Mouse (Mus musculus) layer of hippocampus, adult 18-20 months (tissue): ENCODE results near the gene Gm17720. TPM values are rescaled to one million over a fixed set of nuclear protein-coding genes. Genes with fewer than 3 reads are reported as not detected.

Experiments
- DNase-seq, 2 experiments: peaks; one replicate each; pipeline ENCODE4 v3.0.0; 2022; ENCODE audit warnings: low spot score in 2 of 2
- long read RNA-seq: library from polyadenylated mRNA; stranded (forward); transcript quantifications from one replicate; pipeline ENCODE4 v2.0.0, GENCODE M21; 2021
- total RNA-seq, 2 experiments: library from RNA; stranded (reverse); gene quantifications; 2 replicates each; pipeline ENCODE4 v1.2.3; 2021

Gene Gm17720
- not detected for total RNA-seq
- long read RNA-seq, result 0 reads

DNA sequence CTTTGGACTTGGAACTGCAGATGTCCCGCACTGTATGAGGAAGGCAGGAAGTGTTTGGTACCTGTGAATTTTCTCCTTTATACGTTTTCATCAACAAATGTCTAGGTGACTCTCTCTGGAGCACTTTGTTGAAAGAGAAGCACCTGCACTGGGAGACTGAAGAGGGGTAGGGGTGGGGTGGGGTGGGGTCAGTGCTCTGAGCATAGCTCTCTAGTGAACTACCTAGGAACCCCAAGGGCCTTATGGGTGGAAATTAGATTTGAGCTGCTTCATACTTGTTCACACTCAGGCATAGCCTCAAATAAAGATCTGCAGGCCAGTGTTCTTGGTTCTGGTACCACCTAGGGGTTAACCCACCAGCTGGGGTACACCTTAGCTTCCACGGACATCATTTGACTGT, at the start of gene Gm17720:
Gm17720 (minus strand) TSS at position 101 of the 400 bp plus-strand sequence.
- no peak for DNase-seq

DNA sequence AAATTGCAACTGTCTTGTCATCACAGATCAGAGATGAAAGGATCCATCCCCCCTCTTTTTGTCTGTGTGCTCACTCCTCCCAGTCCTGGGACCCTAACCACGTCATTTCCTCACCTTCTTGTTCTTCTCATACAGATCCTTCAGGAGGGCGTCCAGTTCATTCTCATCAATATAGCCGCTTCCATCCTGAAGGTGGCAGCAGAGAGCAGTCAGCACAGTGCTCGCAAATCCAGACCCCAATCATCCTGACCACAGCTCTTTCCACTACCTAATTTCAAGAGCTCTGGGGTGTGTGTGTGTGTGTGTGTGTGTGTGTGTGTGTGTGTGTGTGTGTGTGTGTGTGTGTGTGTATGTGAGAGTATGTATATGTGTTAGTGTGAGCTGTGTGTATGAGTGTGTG, 43.0 kb upstream of the Gm17720 start:
- DNase-seq, result peak in 1 of 2 experiments; percentile 63

- DNase-seq, result no peak
Measured at GRCm38 (mm10) chr8:110140770-110141169, 38.2 kb upstream of the Gm17720 start.

- no peak for DNase-seq
Measured at GRCm38 (mm10) chr8:110140156-110140555, 37.6 kb upstream of the Gm17720 start.

DNA sequence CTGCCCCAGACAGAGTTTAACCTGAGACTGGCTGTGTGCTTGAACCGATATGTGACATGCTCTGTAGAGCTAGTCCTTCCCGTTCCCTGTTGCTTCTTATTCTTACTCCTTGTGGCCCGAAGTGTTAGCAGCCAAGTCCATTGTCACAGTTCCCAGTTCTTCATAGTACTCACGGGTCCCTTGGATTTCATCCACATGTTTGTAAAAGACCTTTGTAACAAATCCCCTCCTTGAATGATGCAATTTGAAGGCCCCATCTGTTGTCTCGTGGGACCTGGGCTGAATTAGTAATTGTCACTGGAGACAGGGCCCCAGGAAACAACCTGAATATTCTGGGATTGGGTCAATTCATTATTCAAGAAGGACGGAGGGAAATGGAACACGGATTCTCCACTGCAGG, 33.0 kb upstream of the Gm17720 start:
- no peak for DNase-seq

DNA sequence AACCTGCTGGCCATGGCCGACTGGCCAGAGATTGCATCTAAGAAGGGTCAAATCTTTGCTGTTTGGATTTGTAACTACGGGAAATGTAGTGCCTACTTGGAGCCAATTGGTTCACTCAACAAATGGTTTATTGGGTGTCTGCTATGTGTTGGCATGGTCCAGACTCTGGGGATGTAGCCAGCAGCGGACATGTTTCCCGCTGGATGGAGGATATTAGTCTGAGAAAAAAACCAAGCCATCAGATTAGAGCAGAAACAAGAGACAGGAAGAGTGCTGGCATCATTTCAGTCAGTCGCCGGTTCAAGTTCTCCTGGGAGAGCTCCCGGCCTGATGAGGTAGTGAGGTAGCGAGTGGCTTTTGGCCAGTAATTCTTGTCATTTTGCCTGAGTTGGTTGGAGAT, 31.7 kb upstream of the Gm17720 start:
- DNase-seq, result no peak

DNA sequence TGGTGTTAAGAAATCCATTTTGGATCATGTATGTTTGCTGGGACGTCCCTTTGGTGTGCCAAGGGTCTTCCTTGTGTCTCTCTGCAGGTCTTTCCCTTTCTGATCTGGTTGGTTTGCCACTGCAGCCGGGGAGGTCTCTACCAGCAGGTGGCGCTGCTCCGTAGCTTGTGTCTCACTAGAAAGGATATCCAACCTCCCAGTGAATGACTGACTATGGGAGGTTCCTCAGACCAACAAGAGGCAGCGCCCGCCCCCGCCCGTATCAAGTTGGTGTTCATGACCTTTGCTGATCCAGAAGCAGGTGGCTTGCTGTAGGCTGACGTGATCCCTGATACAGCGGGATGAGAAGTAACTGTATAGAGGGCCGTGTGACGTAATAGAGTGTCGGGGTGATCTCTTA, 28.0 kb upstream of the Gm17720 start:
- peak; percentile 64 to 89 for DNase-seq

DNA sequence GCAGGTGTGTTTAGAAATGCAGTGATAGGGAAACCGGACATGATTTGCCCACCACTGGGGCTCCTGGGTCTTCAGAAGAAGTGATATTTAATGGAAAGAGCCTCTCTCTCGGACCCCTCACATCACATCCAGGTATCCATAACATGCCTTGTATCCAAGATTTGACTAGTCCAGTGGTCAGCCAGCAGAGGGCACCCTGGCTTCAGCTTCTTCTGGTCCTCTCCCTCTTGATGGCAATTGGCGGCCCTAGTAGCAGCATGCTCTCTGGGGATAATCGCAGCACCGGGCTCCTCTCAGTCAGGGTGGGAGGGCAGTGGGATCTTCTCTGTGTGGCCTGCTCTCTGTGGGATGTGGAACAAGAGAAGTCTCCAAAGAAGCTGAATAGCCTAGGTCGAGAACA, 17.2 kb upstream of the Gm17720 start:
- peak in 1 of 2 experiments; percentile 12 for DNase-seq

DNA sequence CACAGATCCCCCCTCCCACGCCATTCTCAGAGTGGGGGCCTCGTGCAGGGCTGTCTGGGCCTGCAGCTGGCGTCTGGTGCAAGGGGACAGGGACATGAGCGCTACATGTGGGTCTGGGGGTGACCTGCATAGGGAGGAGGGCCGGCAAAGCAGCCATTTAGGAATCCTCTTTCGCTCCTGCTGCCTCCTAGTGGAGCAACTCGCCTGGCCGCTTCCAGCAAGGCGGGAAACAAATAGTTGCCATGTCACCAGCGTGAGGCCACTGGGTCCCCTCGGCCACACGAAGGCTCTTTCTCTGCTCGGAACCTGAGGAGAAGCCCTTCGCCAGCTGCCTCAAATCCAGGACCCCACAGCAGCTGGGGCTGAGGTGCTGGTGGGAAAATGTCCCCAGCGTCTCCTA, 877 bp downstream of the Gm17720 start:
- DNase-seq, result no peak

DNA sequence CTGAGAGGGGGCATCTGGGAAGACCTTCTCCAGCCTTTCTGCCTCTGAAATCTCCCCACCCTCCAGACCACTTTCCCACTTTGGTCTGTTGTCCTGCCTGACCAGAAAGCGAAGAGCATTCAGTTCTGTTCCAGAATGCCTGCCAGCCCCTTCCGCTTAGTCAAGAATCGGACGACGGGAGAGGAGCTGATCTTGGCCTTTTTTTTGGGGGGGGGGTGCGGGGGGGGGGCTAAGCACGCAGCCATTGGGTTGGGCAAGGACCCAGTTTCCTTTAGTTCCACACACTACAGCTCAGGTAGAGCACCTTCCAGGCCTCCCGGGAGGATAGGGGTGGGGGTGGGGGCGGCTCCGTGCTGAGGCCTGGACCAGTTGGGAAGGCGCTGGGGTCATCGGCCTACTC, 1.6 kb downstream of the Gm17720 start, which contains the start of gene Gm21964:
Gm21964 (plus strand) TSS at position 301 of the 400 bp plus-strand sequence.
- no peak for DNase-seq

- no peak for DNase-seq
Measured at GRCm38 (mm10) chr8:110091869-110092268, 10.7 kb downstream of the Gm17720 start.

DNA sequence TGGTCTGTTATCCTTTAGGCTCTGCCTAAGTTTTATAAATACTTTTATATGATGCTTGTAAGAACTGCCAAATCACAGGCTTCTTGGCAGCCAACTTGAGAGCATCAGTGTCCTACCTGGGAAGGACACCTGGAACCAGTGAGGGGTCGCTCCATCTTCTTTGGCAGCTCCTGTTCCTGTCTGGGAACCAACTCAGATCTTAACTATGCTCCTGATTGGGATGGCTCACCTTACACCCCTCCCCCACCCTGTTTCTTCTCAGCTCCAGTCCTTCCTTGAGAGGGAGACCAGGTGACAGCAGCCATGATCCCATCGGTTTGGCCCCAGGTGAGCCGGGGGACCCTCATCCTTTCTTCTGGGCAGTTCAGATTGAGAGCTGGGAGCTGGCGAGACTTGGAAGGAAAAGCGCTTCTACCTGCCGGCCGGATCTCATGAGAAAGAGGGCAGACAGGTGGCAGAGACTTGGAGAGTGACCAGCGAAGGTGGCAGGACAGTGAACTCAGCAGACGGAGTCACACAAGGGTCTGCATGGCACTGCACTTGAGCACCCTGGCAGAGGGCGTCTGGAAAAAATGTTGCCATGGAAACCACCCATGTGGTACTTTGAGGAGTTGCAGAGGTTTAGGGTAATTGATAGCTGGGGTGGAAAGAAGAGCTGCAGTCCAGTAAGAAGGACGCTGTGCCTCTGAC, 20.0 kb downstream of the Gm17720 start:
- no peak for DNase-seq

DNA sequence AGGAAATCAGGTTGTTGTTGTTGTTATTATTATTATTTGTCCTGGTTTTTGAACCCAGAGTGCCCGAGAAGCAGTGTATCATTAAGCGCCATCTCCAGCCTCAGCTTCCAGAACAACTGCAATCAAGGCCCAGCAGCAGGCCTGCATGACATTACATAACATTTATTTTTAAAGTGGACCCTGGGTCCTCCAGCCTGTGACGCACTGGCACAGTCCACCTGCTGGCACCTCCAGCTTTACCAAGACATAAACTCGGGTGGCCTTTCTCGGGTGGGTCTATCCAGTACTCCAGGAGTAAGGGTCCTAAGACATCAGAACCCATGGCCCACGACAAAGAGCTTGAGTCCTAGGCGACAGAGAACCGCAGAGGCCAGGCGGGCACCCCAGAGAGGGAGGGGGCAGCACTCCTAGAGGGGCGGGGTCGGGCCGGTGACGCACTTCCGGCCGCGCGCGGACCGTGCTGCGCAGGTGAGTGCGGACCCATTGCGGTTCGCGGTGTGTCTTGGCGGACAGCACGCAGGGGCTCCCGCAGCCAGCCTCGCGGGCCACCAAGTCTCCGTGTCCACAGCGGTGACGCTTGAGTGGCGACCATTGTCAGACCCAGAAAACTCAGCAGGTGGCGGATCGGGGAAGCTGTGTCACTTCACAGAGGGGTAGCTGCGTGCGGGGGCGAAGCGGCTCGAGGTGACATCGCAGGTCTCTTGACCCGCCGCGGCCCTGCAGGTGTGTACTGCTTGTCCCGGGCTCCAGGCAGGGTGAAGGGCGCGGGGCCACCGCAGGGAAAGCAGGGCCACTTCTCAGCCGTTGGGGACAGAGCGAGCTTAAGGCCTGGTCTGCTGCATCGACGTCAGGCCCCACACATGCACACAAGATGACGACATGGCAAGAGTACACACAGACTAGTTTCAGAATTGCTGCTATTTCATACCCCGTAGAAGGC, 23.0 kb downstream of the Gm17720 start, which contains the start of gene Zfp612:
Zfp612 (plus strand) TSS at position 465 of the 940 bp plus-strand sequence.
- DNase-seq, result peak; percentile 54 to 74

DNA sequence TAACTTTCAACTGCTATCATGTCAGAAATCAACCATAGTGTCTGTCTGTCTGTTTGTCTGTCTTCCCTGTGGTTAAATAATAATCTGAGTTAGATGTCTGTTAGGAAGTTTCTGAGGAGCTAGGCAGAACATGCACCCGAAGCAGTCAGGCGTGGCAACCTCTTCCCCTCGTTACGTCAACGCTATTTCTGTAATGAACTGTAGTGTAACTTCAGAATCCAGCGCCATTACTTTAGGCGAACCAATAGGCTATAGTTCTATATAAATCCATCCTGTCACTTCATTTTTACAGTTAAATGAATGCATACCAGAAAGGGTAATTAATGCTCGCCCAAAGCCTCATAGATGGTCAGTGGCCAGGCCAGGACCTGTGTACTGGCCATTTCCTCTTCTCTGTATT, 28.1 kb downstream of the Gm17720 start:
- DNase-seq, result no peak

GRCm38 (mm10) chr8:110071600-110071999, 31.0 kb downstream of the Gm17720 start:
- DNase-seq, result peak; percentile 29 to 76

DNA sequence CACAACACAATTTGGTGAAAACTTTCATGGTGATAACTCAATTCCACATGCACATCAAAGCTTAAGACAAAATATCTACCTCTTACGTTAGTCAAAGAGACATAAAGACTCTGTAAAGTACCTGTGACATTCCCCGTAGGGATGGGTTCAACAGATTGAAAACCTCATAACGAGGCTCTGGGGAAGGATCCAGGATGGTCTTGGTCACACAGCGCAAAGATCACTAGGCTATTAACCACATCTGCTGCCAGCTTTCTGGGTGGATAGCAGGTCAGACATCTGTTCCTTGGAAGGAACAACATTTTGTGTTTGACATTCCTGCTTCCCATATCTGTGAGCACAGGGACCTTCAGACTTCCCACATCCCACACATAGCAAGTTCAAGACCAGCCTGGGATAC, 32.8 kb downstream of the Gm17720 start:
- DNase-seq, result no peak

GRCm38 (mm10) chr8:110065676-110066075, 36.9 kb downstream of the Gm17720 start:
- no peak for DNase-seq

- DNase-seq, result no peak
Measured at GRCm38 (mm10) chr8:110064606-110065365, 37.8 kb downstream of the Gm17720 start.

DNA sequence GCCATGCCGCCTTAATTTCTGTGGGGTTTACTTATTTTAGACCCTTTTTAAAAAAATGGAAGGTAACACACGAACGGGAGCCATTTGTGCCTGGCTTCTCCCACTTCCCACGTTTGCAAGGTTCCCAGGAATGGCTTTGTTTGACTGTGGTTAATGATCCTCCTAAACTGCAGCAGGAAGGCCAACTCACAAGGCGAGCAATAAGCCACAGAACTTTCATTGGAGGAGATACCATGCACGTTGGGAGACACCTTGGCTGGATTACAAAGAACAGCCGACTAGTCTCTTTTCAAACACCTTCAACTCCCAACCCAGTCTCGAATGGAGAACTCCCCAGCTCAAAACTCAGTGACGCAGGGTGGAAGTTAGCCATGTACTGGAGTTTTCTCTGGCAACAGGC, 38.4 kb downstream of the Gm17720 start:
- no peak for DNase-seq

- no peak for DNase-seq
Measured at GRCm38 (mm10) chr8:110058207-110058606, 44.3 kb downstream of the Gm17720 start.

- DNase-seq, result no peak
Measured at GRCm38 (mm10) chr8:110051208-110051607, 51.3 kb downstream of the Gm17720 start.
